Comparison of ENCODE assay signal across 21 mouse cellular contexts in genomic region chr5:25533298-25533697, GRCm38 (mm10). TPM values are rescaled to one million over a fixed set of nuclear protein-coding genes. Genes with fewer than 3 reads are reported as not detected.
"Had no signal": no experiment of that assay in that cellular context is flagged by ENCODE, and none has a peak within 500 bp of the region (broad histone marks: within the 10 kb centered on the region; RNA-seq: fewer than 3 reads in every experiment).

No protein-coding gene starts in this region.

- H3K36me3 ChIP-seq: limb, embryonic 10.5 days; limb, embryonic 13.5 days; liver, embryonic 12.5 days; liver, embryonic 15.5 days; lung, embryonic 15.5 days; midbrain, embryonic 10.5 days; midbrain, embryonic 13.5 days; stomach, embryonic 15.5 days had no signal

- H3K4me3 ChIP-seq: layer of hippocampus, adult 2 months; limb, embryonic 10.5 days; limb, embryonic 13.5 days; liver, embryonic 12.5 days; liver, embryonic 15.5 days; lung, embryonic 15.5 days; midbrain, embryonic 10.5 days; midbrain, embryonic 13.5 days; stomach, embryonic 15.5 days had no signal

- H3K27ac ChIP-seq: layer of hippocampus, adult 2 months; limb, embryonic 10.5 days; limb, embryonic 13.5 days; lung, embryonic 15.5 days; midbrain, embryonic 10.5 days; midbrain, embryonic 13.5 days; stomach, embryonic 15.5 days had no signal

- DNase-seq: kidney, adult 9 months; kidney, postnatal 14 days; lung, adult 18-20 months; lung, postnatal 10 days; lung, postnatal 36 days; right cerebral cortex, postnatal 14 days; spleen, adult 18-20 months had no signal

- H3K9me3 ChIP-seq: limb, embryonic 10.5 days; liver, embryonic 12.5 days; liver, embryonic 15.5 days; lung, embryonic 15.5 days; midbrain, embryonic 10.5 days; midbrain, embryonic 13.5 days; stomach, embryonic 15.5 days had no signal

- ATAC-seq: liver, embryonic 12.5 days; midbrain, embryonic 13.5 days had no signal

- H3K9ac ChIP-seq: limb, embryonic 13.5 days; lung, embryonic 15.5 days; midbrain, embryonic 13.5 days; stomach, embryonic 15.5 days had no signal

- H3K4me2 ChIP-seq: limb, embryonic 13.5 days; lung, embryonic 15.5 days; midbrain, embryonic 13.5 days; stomach, embryonic 15.5 days had no signal

- H3K4me1 ChIP-seq: lung, embryonic 15.5 days had no signal

- H3K27me3 ChIP-seq: limb, embryonic 13.5 days; liver, embryonic 12.5 days; liver, embryonic 15.5 days; lung, embryonic 15.5 days; midbrain, embryonic 13.5 days; stomach, embryonic 15.5 days had no signal

RNA-seq across cellular contexts. Expression of gene Cct8l1, which starts 17.4 kb away (rescaled TPM):
- total RNA-seq: midbrain, postnatal 0 days had no signal
- polyA plus RNA-seq: kidney, embryonic 16.5 days; large intestine, adult 2 months; limb, embryonic 10.5 days; lung, embryonic 15.5 days; midbrain, embryonic 10.5 days; midbrain, postnatal 0 days; neural tube, embryonic 11.5 days; neural tube, embryonic 14.5 days; stomach, embryonic 15.5 days had no signal
